8 mouse cellular contexts compared by ENCODE assay signal in genomic region chr4:128971065-128971694, GRCm38 (mm10). TPM values are rescaled to one million over a fixed set of nuclear protein-coding genes. Genes with fewer than 3 reads are reported as not detected.
A peak's percentile ranks its signal among the peaks of the same experiment; 100 is the strongest.
DNase-seq lines count a peak whose midpoint lies in the region; ATAC-seq and TF ChIP-seq lines count a peak whose summit lies in the region.

No protein-coding gene starts in this region.

- peak; percentile 90 for DNase-seq in CD4-positive, CD25-positive, alpha-beta regulatory T cell, adult 2 months (ENCODE audit: low read depth, low spot score)
- peak; percentile 77 for DNase-seq in R1 (ENCODE audit: low read depth, low spot score)
- peak; percentile 86 to 93 for DNase-seq in cerebellum, postnatal 25 days
- DNase-seq in gastrocnemius, postnatal 36 days = peak; percentile 54 to 73
- DNase-seq in kidney, postnatal 10 days = peak; percentile 91
- peak; percentile 86 for DNase-seq in lung, postnatal 0 days (ENCODE audit: low spot score)
- DNase-seq in right cerebral cortex, postnatal 4 days = peak; percentile 95
- DNase-seq in Muller cell, postnatal 12 days (ENCODE audit: inconsistent ontology term) = no peak

- H3K9me3 ChIP-seq in lung, postnatal 0 days (ENCODE audit: low read length) = no peaks in the 10 kb centered on the region

- no peak overlapping the region for H3K9ac ChIP-seq in lung, postnatal 0 days (replicated peaks; ENCODE audit: low read depth)

- no peak for TF ChIP-seq EP300 in lung, postnatal 0 days (IDR thresholded peaks at IDR 0.05)

- H3K36me3 ChIP-seq in lung, postnatal 0 days (ENCODE audit: insufficient read depth, low read length) = no peaks in the 10 kb centered on the region

- H3K4me2 ChIP-seq in lung, postnatal 0 days (replicated peaks; ENCODE audit: low read depth, low read length) = peak overlapping the region; percentile 19; the same call in 1 of the 2 replicates

- TF ChIP-seq CTCF in lung, postnatal 0 days (IDR thresholded peaks at IDR 0.05) = peak; percentile 85

- 38% methylated on average over 14 of the region's 14 CpGs for WGBS in lung, postnatal 0 days

- peak; percentile 37; the same call in 1 of the 2 replicates for ATAC-seq in lung, postnatal 0 days

- no peak overlapping the region for H3K4me3 ChIP-seq in lung, postnatal 0 days (ENCODE audit: low read depth, low read length)

- peak overlapping the region; percentile 43; the same call in 1 of the 2 replicates for H3K27ac ChIP-seq in lung, postnatal 0 days (ENCODE audit: low read length)

- no peaks in the 10 kb centered on the region for H3K27me3 ChIP-seq in lung, postnatal 0 days (replicated peaks; ENCODE audit: insufficient read depth, low read length)

- 0 out of 2 replicates have a peak, but pooled peaks cover 3% of the 10 kb centered on the region for H3K4me1 ChIP-seq in lung, postnatal 0 days (ENCODE audit: insufficient read depth, low read depth, low read length)

- intact Hi-C loops in gastrocnemius, postnatal 36 days (cut with DNase I) = loop anchor here (2.0 kb wide), 1 partner anchor 116 kb away; no protein-coding TSS in a partner anchor

RNA-seq across cellular contexts. Expression of gene Azin2, which starts 8.9 kb away (rescaled TPM):
- 1 to 10 TPM; 2.2 to 2.6 TPM for total RNA-seq in gastrocnemius, postnatal 36 days (2021)
- polyA plus RNA-seq in lung, postnatal 0 days (2015; fragmentation: Nextera tagmentation; extraction: Ambion mirVana) = 39.0 and 42.2 TPM in 2 replicates

RNA-seq across cellular contexts. Expression of gene Ak2, which starts 20.6 kb away (rescaled TPM):
- total RNA-seq in gastrocnemius, postnatal 36 days (2021) = 10 to 100 TPM; 28.1 to 34.1 TPM
- 85.7 and 89.7 TPM in 2 replicates for polyA plus RNA-seq in lung, postnatal 0 days (2015; fragmentation: Nextera tagmentation; extraction: Ambion mirVana)
